Mouse (Mus musculus): ENCODE results near the gene Usp38.
"Not testable (repeated sequence)": the region's sequence is repeated elsewhere in the genome, so short reads cannot be mapped to it uniquely, and the experiment has no call there.

The Usp38 gene

DNA sequence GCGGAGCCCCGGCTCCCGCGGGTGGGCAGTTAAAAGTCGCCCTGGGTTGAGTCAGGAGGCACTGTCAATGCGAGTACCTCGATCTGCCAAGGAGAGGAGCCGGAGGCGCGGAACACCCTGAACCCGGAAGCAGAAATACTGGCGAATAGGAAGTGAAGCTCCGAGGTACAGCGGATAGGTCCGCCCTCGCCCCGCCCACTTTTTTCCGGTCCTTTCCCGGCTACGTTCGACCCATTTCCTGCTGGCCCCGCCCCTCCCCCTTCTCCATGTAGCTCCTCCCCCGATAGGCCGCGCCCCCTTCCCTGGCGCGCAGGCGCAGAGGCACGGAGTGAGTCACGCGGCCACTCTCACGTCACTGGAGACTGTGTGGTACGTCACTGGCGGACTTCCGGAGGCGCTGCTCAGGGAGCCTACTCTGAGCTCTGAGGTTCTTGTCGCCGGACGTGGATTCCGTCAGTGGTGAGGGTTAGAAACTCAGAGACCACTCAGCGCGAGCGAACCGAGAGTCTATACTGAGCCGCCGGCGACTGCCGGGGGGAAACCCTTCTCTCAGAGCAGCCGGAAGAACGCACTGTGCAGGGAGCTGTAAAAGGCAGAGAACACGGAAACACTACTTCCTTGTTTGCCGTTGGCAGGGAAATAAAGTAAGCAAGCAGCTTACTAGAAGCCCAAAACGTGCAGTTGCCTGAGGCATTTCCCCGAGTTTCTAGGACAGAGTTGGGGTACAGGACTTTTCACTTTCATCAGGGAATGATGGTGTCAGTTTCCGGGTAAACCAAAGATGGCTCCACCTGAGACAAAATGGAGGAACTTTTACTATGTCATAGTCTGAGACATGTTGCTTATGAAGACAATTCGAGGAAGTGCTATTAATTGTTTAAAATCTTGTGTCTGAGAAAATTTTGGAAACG is at the start of gene Usp38:
TSS of gene Usp38 (minus strand) at position 140 of the 911 bp plus-strand sequence.
- peak; percentile 100 for DNase-seq (ENCODE audit: inconsistent ontology term)

GRCm38 (mm10) chr8:81062566-81062965 is 47.8 kb upstream of the Usp38 start:
- DNase-seq (ENCODE audit: inconsistent ontology term), result peak; percentile 27

DNA sequence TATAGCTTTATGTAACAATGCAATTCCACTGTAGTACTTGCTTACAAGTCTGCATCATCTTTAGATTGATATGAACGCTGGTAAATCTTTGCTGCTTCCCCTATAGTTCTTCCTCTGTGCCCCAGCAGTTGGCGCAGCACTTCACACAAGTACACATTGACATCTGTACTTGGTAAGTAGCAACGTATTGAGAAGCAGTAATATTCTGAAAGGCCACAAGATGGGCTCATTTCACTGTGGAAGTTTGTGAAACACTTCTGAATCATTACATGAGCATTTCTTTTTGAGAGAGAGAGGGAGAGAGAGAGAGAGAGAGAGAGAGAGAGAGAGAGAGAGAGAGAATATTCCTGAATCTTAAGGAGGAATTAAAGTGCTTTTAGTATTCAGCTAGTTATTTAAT is 47.2 kb upstream of the Usp38 start:
- DNase-seq (ENCODE audit: inconsistent ontology term), result peak; percentile 79

DNA sequence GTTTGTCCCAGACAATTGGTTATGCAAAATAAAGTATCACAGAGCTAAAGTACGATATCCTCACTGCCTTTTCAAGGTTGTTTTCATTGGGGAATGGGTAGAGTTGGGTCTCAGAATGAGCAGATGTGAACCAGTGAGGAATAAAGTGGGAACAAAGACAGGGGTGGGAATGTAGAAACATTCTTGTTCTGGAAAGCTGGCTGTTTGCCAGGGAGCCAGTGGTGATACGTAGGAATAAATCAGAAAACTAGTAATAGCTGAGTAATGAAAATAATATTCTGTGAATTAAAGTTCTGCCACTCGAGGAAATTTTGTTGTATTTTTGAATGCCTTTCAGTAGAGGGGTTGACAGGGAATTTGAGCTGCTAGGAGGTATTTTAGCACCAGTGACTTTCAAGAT is 29.5 kb upstream of the Usp38 start:
- DNase-seq (ENCODE audit: inconsistent ontology term), result no peak

DNA sequence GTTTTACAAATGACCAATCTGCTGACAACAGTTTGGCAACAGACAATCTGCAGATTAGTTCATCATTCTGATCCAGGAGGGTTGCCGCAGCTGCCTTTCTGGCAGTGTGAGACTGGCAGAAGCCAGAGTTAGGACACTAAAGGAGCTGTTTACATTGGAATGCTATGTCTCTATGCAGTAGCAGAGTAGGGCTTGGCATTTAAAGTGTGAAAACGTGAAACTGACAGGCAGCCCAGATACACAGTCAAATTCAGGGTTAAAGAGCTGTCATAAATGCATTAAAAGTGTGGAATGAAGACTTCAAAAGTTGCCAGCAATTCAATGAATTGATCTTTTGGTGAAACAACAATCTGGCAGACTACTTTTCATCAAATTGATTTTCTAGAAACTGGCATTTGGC is 13.3 kb upstream of the Usp38 start:
- DNase-seq (ENCODE audit: inconsistent ontology term), result no peak

DNA sequence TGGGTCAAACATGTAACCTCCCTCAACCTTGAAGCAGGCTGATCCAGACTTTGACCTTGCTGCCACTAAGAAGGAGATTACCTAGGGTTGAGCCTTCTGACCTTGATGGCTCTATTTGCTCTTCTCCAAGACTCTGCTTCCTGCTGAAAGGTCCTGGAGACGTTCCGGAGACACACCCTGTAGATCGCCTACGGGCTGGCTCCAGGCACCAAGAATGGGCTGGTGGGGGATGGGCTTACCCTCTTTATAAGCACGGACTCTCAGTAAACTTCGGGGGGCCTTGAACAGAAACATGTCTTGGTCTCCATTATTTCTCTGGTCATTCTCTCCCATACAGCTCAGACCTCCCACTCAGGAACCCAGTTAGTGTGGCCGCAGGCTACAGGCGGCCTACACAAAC is 2.8 kb upstream of the Usp38 start:
- not testable (repeated sequence) for DNase-seq (ENCODE audit: inconsistent ontology term)

DNA sequence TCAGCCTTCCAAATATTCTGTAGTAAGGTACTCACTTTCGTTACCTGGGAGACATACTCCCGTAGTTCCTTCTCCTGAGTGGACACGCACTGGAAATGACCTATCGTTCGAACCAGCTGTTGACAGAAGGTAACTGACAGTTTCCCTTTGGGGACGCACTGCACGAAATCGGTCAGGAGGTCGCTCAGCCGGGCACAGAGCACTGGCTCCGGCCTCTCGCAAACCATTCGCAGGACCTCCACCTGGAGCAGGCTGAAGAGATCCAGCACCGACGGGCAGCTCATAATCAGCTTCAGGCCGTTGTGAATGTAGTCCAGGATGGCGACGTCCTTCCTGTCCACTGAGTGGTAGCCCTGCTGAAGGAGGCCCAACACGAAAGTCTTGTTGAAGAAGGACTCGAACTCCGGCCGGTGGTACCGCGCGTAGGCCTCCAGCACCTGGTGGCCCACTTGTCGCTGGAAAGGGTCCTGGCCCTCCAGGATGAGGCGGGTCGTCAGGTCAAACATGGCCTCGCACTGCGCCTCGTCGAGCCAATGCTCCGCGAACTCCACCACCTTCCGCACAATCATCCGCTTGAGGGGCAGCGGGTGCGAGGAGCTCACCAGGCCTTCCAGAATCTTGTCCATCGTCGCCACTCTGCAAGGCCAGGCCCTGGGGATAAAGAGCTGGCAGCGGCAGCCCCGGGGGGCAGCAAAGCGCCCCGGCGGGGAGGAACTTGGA is 757 bp downstream of the Usp38 start:
- DNase-seq (ENCODE audit: inconsistent ontology term), result no peak

GRCm38 (mm10) chr8:81012699-81013098 is 2.0 kb downstream of the Usp38 start:
- no peak for DNase-seq (ENCODE audit: inconsistent ontology term)

DNA sequence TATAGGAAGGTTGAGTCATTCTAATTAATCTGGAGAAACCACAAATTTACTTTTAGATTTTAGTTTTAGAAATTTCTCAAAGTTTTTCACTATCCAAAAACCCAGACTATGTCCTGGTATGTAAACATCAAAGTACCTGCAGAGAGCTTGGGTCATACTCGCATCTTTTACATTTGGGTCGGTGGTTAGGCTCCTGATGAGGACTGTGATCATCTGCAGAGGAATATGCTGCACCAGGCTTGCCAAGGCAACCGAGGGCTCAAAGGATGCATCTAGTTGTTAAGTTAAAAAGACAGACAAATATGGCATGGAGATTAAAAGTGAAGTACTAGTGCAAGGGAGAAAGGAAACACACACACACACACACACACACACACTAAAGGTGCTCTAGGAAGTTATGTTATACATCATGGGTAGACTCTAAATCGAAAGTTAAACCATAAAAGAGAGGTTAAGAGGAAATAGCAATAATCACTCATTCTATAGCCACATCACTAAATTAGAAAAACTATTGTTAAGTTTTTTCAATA is 2.6 kb downstream of the Usp38 start:
- peak; percentile 19 for DNase-seq (ENCODE audit: inconsistent ontology term)

DNA sequence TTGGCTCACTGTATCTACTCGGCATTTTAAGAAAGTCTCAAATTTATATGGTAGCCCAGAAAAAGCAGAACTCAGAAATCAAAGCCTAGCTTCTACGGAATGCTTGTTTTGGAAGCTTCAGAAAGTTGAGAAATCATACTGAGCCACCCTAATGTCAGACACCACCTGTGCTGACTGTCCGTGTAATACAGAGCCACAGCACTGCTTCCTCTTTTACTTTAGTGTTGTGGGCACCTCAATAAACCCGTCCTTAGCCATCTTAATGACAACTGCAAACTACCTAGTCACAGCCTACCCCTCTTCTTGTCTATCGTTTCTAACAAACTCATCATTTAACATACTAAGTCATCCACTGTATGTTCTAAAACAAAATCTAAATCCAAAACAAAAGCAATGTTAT is 4.3 kb downstream of the Usp38 start:
- no peak for DNase-seq (ENCODE audit: inconsistent ontology term)

DNA sequence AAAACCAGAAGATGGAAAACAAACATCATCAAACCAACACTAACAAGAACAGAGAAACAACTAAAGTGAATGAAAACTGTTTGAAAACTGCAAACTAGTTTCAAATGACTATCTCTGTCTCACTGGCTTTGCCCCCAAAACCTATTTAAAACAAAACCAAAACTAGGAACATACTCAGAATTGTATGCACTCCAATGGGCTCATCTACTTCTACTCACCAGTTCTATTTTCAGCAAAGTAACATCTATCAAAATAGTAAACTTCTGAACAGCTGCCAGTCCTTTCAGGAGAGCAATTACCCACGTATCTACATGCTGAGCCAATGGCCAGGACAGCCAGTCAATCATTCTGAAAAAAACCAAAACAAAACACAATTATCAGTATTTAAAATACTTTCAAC is 9.6 kb downstream of the Usp38 start:
- no peak for DNase-seq (ENCODE audit: inconsistent ontology term)

- no peak for DNase-seq (ENCODE audit: inconsistent ontology term)
Observed at GRCm38 (mm10) chr8:80996632-80997031, 18.1 kb downstream of the Usp38 start.

- DNase-seq (ENCODE audit: inconsistent ontology term), result peak; percentile 36
Observed at GRCm38 (mm10) chr8:80991937-80992336, 22.8 kb downstream of the Usp38 start.

DNA sequence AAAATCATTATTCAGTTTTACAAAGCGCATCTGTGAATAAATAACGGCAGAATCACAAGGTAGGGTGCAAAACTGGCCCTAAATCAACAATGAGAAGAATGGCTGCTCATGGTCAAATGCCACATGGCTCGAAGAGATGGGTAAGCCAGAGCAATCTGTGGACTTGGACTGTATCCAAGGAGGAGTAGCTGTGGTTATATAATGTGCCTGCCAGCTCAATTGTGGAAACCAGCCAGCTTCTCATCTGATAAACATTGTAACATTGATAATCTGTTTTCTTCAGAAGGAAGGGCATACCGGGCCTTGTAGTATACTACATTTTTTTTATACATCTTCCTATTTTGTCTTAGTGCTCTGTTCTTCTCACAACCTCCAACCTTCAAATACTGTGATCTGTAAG is 31.9 kb downstream of the Usp38 start:
- peak; percentile 76 for DNase-seq (ENCODE audit: inconsistent ontology term)

- peak; percentile 64 for DNase-seq (ENCODE audit: inconsistent ontology term)
Observed at GRCm38 (mm10) chr8:80981696-80982095, 33.0 kb downstream of the Usp38 start.

DNA sequence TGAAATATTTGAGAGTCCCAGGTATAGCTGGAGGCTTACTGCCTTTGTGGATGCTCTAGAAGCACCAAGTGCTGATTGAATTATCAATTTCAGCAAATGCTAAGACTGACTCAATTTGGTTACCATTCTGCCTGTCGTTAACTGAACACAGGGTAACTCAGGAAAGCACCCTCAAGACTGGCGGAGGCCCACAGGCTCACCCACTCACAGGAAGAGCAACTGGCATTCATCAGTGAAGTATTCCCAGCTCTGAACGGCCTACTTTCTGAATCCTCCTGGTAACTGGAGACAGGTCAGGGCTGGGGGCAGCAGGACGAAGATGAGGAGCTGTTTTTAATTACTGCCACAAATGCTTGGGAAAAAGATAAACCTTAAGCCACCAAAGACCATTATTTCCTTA is 34.7 kb downstream of the Usp38 start:
- no peak for DNase-seq (ENCODE audit: inconsistent ontology term)

DNA sequence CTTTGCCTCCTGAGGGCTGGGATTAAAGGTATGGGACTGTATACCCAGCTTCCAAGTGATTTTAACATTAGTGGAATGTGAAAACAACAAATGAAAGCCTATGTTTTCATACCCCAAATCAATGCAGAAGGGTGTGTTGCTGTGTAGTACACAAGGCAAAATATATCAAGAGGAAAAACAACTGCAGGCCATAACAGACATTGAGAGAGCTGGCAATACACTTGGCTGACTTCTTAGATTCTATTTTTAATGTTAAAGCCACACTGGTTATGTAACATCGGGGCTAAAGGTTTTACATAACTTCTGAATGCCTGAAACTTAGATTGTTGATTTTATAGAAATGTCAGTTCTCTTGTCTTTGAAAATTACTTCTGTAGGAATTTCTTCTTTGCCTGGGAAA is 37.5 kb downstream of the Usp38 start:
- no peak for DNase-seq (ENCODE audit: inconsistent ontology term)

DNA sequence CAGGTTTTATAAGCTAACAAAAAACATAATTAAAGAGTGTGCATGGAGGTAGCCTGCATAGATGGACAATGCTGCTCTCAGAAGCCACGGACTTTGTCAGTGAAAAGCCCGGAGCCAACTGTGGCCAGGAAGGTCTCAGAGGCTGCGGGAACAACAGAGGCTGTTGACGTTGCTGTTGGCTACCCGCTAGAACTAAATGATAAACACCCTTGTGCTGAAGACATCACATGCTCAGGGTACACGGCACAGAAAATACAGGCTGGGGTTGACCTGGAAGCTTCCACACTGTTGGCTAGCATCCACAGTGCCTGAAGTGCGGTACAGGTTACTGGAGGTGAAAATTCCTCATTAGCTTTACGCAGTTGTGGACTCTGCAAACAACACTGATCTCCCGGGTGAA is 43.6 kb downstream of the Usp38 start:
- DNase-seq (ENCODE audit: inconsistent ontology term), result no peak

- DNase-seq (ENCODE audit: inconsistent ontology term), result no peak
Observed at GRCm38 (mm10) chr8:80970000-80970685, 44.6 kb downstream of the Usp38 start.

DNA sequence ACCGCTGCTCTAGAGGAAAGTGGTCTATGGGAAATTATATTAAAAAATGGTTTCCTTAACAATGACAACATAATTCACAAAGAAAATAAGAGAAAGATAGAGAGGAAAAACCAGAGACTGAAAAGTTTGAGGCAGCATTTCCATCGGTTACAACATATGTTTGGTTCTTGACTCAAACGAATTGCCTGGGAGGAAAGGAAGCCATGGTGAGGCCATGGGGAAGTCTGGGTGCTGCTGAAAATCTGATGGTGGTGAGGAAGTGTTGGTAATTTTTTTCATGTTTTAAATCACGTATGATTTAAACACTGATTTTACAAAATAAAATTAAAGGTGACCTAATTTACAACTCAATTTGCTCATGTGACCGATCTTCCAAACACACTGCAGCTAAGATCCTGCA is 45.3 kb downstream of the Usp38 start:
- no peak for DNase-seq (ENCODE audit: inconsistent ontology term)

GRCm38 (mm10) chr8:80963095-80963494 is 51.6 kb downstream of the Usp38 start:
- DNase-seq (ENCODE audit: inconsistent ontology term), result no peak

DNA sequence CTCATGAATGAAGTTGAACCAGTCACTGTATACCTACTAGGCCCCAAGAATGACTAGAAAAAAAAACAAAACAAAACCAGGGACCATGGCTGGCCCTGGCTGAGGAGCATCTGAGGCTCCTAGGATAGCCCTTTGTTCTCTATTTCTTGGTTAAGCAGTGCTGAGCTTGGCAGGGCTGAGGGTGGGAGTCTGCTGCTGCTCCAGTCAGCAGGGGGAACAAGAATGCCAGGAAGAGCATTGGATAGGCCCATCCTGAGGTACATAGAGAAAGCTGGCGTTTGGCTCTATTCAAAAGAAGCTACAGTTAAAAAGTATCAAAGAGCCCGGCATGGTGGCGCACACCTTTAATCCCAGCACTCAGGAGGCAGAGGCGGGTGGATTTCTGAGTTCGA is 52.1 kb downstream of the Usp38 start:
- DNase-seq (ENCODE audit: inconsistent ontology term), result no peak
